Mouse (Mus musculus) CH12.LX (cell line): ENCODE data around the gene Adgrb3. TPM values are rescaled to one million over a fixed set of nuclear protein-coding genes. Genes with fewer than 3 reads are reported as not detected.

Source experiments
- DNase-seq: peaks from one replicate; pipeline ENCODE4 v3.0.0-alpha.2; 2013; ENCODE audit errors: extremely low read depth
- H3K27ac ChIP-seq: 2 replicates; pipeline ENCODE4 v1.5.1; 2012; ENCODE audit warnings: low read depth, mild to moderate bottlenecking, control low read depth, moderate library complexity; ENCODE audit not compliant: insufficient read depth
- H3K27me3 ChIP-seq: replicated peaks from 2 replicates; pipeline ENCODE3; 2012; ENCODE audit warnings: inconsistent platforms
- H3K36me3 ChIP-seq, 2 experiments: replicated peaks in 1 of 2; 2 replicates each; pipeline versions ENCODE3 to v1.6.1; 2012; ENCODE audit warnings: inconsistent platforms in 1 of 2, low read length in 1 of 2, mild to moderate bottlenecking in 1 of 2, mixed read lengths in 1 of 2, moderate library complexity in 1 of 2; ENCODE audit not compliant: control insufficient read depth in 1 of 2, insufficient read depth in 1 of 2
- H3K4me1 ChIP-seq, 2 experiments: 2 replicates each; pipeline ENCODE4 v1.6.1; 2012; ENCODE audit warnings: inconsistent platforms in 1 of 2, moderate library complexity in 1 of 2; ENCODE audit not compliant: insufficient read depth in 2 of 2, control insufficient read depth in 1 of 2
- H3K4me2 ChIP-seq: 2 replicates; pipeline ENCODE4 v1.6.1; 2012; ENCODE audit warnings: low read depth, mild to moderate bottlenecking, control low read depth; ENCODE audit not compliant: poor library complexity, insufficient read depth, severe bottlenecking
- H3K4me3 ChIP-seq, 3 experiments: fragments of 150-350 bp in 1 of 3; sonication (generic) in 1 of 3; replicated peaks in 1 of 3; 2 replicates each; pipeline versions ENCODE3 to v1.5.1; 2011 to 2012; ENCODE audit warnings: low read depth in 2 of 3, low read length in 2 of 3, mild to moderate bottlenecking in 2 of 3, moderate library complexity in 2 of 3, control low read depth in 1 of 3, improper control_type of control experiment in 1 of 3, inconsistent platforms in 1 of 3, mixed read lengths in 1 of 3; ENCODE audit not compliant: poor library complexity in 1 of 3
- H3K79me2 ChIP-seq: replicated peaks from 2 replicates; pipeline ENCODE4 v1.6.1; 2012; ENCODE audit warnings: mild to moderate bottlenecking, moderate library complexity; ENCODE audit not compliant: control insufficient read depth, poor library complexity, insufficient read depth, severe bottlenecking; ENCODE audit errors: extremely low read depth
- H3K9ac ChIP-seq: 2 replicates; pipeline ENCODE4 v1.6.1; 2012; ENCODE audit warnings: low read depth, mild to moderate bottlenecking, control low read depth, moderate library complexity; ENCODE audit not compliant: insufficient read depth
- H3K9me3 ChIP-seq: replicated peaks from 2 replicates; pipeline ENCODE3; 2012; ENCODE audit warnings: low read length, inconsistent platforms, mixed read lengths
- CTCF ChIP-seq, 2 experiments: IDR thresholded peaks in 1 of 2; conservative IDR thresholded peaks in 1 of 2; 2 replicates each; pipeline ENCODE4 v1.5.1; 2011 to 2012; ENCODE audit warnings: low read depth in 2 of 2, low read length in 2 of 2, improper control_type of control experiment in 1 of 2, inconsistent platforms in 1 of 2, mild to moderate bottlenecking in 1 of 2, moderate library complexity in 1 of 2
- ELF1 ChIP-seq: IDR thresholded peaks from 2 replicates; pipeline ENCODE4 v1.6.1; 2014; ENCODE audit warnings: low read depth, mild to moderate bottlenecking, inconsistent platforms, low read length, improper control_type of control experiment
- GABPA ChIP-seq: IDR thresholded peaks from 2 replicates; pipeline ENCODE4 v1.6.1; 2012; ENCODE audit warnings: low read depth, low read length, improper control_type of control experiment, inconsistent platforms; ENCODE audit not compliant: insufficient replicate concordance
- JUND ChIP-seq: conservative IDR thresholded peaks from 2 replicates; pipeline ENCODE4 v1.6.1; 2011; ENCODE audit warnings: low read depth, low read length, improper control_type of control experiment
- MAFK ChIP-seq: IDR thresholded peaks from 2 replicates; pipeline ENCODE4 v1.6.1; 2011; ENCODE audit warnings: low read length, improper control_type of control experiment; ENCODE audit not compliant: insufficient replicate concordance
- MAX ChIP-seq: IDR thresholded peaks from 2 replicates; pipeline ENCODE4 v1.6.1; 2011; ENCODE audit warnings: low read length, improper control_type of control experiment
- MEF2A ChIP-seq: IDR thresholded peaks from 2 replicates; pipeline ENCODE4 v1.6.1; 2014; ENCODE audit warnings: low read depth, mild to moderate bottlenecking, inconsistent platforms, low read length, improper control_type of control experiment, borderline replicate concordance
- PAX5 ChIP-seq: IDR thresholded peaks from 2 replicates; pipeline ENCODE4 v1.6.1; 2012; ENCODE audit warnings: low read length, inconsistent platforms, mixed read lengths
- RAD21 ChIP-seq: IDR thresholded peaks from 2 replicates; pipeline ENCODE4 v1.6.1; 2011; ENCODE audit warnings: low read depth, mild to moderate bottlenecking, low read length, improper control_type of control experiment, moderate library complexity
- RCOR1 ChIP-seq: conservative IDR thresholded peaks from 2 replicates; pipeline ENCODE4 v1.6.1; 2012; ENCODE audit warnings: low read depth, mild to moderate bottlenecking, inconsistent platforms, low read length, improper control_type of control experiment
- USF2 ChIP-seq: conservative IDR thresholded peaks from 2 replicates; pipeline ENCODE4 v1.6.1; 2011; ENCODE audit warnings: low read depth, low read length, improper control_type of control experiment
- ZMIZ1 ChIP-seq: IDR thresholded peaks from 2 replicates; pipeline ENCODE4 v1.6.1; 2012; ENCODE audit warnings: low read depth, mild to moderate bottlenecking, inconsistent platforms, low read length, improper control_type of control experiment
- ZNF384 ChIP-seq: IDR thresholded peaks from 2 replicates; pipeline ENCODE4 v1.6.1; 2012; ENCODE audit warnings: low read depth, low read length, improper control_type of control experiment, inconsistent platforms
- dilution Hi-C: fragments of 300-500 bp; cut with MboI; formaldehyde crosslinking; loops from 2 replicates; pipeline ENCODE4 v1.14.3; 2020; ENCODE audit warnings: low sequenced_read_pairs; ENCODE audit not compliant: extremely low pct_unique_long_range_greater_than_20kb, extremely low pct_ligation_motif_present
- in situ Hi-C: fragments of 300-500 bp; cut with MboI; formaldehyde crosslinking; loops from 3 replicates; pipeline ENCODE4 v1.14.3; 2019; ENCODE audit warnings: low sequenced_read_pairs, low pct_ligation_motif_present, low pct_unique_long_range_greater_than_20kb, mixed read lengths
- polyA plus RNA-seq: library from polyadenylated mRNA; unstranded; fragments of >175 nt; gene quantifications from 2 replicates; pipeline ENCODE4 v1.2.1, GENCODE M21; 2012; ENCODE audit warnings: low read depth; ENCODE audit not compliant: insufficient read length
- total RNA-seq, 2 experiments: library from RNA; depleted of rRNA; stranded (reverse); fragments of 300-350 nt in 1 of 2; fragments of >200 nt in 1 of 2; gene quantifications; 2 replicates each; pipeline ENCODE4 v1.2.3; 2012 to 2014

Adgrb3 gene
- total and polyA plus RNA-seq, 3 experiments: not detected

- Histone ChIP-seq H3K27me3 (no peaks in the 10 kb centered on the region), H3K79me2 (no peaks in the 10 kb centered on the region), H3K4me1 (no peaks in the 10 kb centered on the region), H3K4me3 (no peak overlapping the region), H3K9me3 (peaks cover 44% of the 10 kb centered on the region)
- dilution Hi-C loops: no loop called here
- TF ChIP-seq RCOR1 (no peak), USF2 (no peak), ZNF384 (no peak), ELF1 (no peak), ZMIZ1 (no peak), MAX (no peak), PAX5 (no peak), JUND (no peak), MAFK (no peak), MEF2A (no peak)
- TF ChIP-seq, all 38 proteins: peak for 0
- no peak for DNase-seq
- Histone ChIP-seq H3K4me2 (no peak overlapping the region), H3K27ac (no peak overlapping the region), H3K36me3 (no peaks in the 10 kb centered on the region), H3K9ac (no peak overlapping the region)
- in situ Hi-C loops: no loop called here
These were observed 1.3 kb downstream of the Adgrb3 start for GRCm38 (mm10) chr1:25828071-25828755.

GRCm38 (mm10) chr1:25827436-25827835, 2.1 kb downstream of the Adgrb3 start:
- Histone ChIP-seq H3K36me3 (no peaks in the 10 kb centered on the region), H3K27me3 (no peaks in the 10 kb centered on the region), H3K4me3 (no peak overlapping the region), H3K9me3 (peaks cover 43% of the 10 kb centered on the region), H3K4me1 (no peaks in the 10 kb centered on the region), H3K27ac (no peak overlapping the region), H3K4me2 (no peak overlapping the region), H3K79me2 (no peaks in the 10 kb centered on the region), H3K9ac (no peak overlapping the region)
- no peak for TF ChIP-seq GABPA
- in situ Hi-C loops: no loop called here
- DNase-seq: no peak
- dilution Hi-C loops: no loop called here

GRCm38 (mm10) chr1:25826771-25827170, 2.7 kb downstream of the Adgrb3 start:
- Histone ChIP-seq H3K9me3 (peaks cover 41% of the 10 kb centered on the region), H3K79me2 (no peaks in the 10 kb centered on the region), H3K4me2 (no peak overlapping the region), H3K9ac (no peak overlapping the region), H3K36me3 (no peaks in the 10 kb centered on the region), H3K27me3 (no peaks in the 10 kb centered on the region), H3K27ac (no peak overlapping the region), H3K4me1 (no peaks in the 10 kb centered on the region), H3K4me3 (no peak overlapping the region)
- in situ Hi-C loops: no loop called here
- TF ChIP-seq RAD21: peak; percentile 45
- peak in 1 of 2 experiments; percentile 46; a peak in 2 of 4 replicates for TF ChIP-seq CTCF (conservative IDR thresholded peaks at IDR 0.05 in 1 of 2, IDR thresholded peaks at IDR 0.05 in 1 of 2; ENCODE audit: low read depth in 2 of 2, low read length in 2 of 2)
- no peak for TF ChIP-seq MAFK
- no peak for DNase-seq
- dilution Hi-C loops: no loop called here
